Mouse (Mus musculus): ENCODE measurements around the gene Hcar2. TPM values are rescaled to one million over a fixed set of nuclear protein-coding genes. Genes with fewer than 3 reads are reported as not detected.

Gene Hcar2
- not detected in 2 replicates for polyA plus RNA-seq (2015; fragmentation: Nextera tagmentation; extraction: Ambion mirVana)

GRCm38 (mm10) chr5:123865365-123865764 lies at the start of gene Hcar2:
Hcar2 (minus strand) TSS chr5:123865499.
- Histone ChIP-seq H3K27ac (replicated peaks) (no peak within 1 kb of the TSS), H3K36me3 (no peaks in the 10 kb centered on the region), H3K9ac (no peak within 1 kb of the TSS), H3K9me3 (no peaks in the 10 kb centered on the region), H3K4me3 (no peak within 1 kb of the TSS), H3K4me2 (no peak within 1 kb of the TSS), H3K4me1 (replicated peaks) (no peaks in the 10 kb centered on the region), H3K27me3 (no peaks in the 10 kb centered on the region)
- 80% methylated on average over 12 of the region's 12 CpGs for WGBS
- no peak for ATAC-seq (ENCODE audit: low FRiP score, low read depth)

- Histone ChIP-seq H3K4me2 (no peak overlapping the region), H3K4me1 (replicated peaks) (0 out of 2 replicates have a peak, but pooled peaks cover 3% of the 10 kb centered on the region), H3K4me3 (no peak overlapping the region), H3K27me3 (no peaks in the 10 kb centered on the region), H3K36me3 (peaks cover 62% of the 10 kb centered on the region), H3K27ac (replicated peaks) (no peak overlapping the region), H3K9ac (no peak overlapping the region), H3K9me3 (no peaks in the 10 kb centered on the region)
- WGBS = 92% methylated on average over 3 of the region's 3 CpGs
- ATAC-seq (ENCODE audit: low FRiP score, low read depth) = no peak
Observed at GRCm38 (mm10) chr5:123914852-123915251, 49.6 kb upstream of the Hcar2 start.

GRCm38 (mm10) chr5:123907631-123907977 lies 42.3 kb upstream of the Hcar2 start:
- H3K4me2 ChIP-seq = peak overlapping the region; percentile 71
- no peaks in the 10 kb centered on the region for H3K9me3 ChIP-seq
- no peaks in the 10 kb centered on the region for H3K27me3 ChIP-seq
- peaks cover 29% of the 10 kb centered on the region for H3K36me3 ChIP-seq
- H3K4me1 ChIP-seq (replicated peaks) = peaks cover 22% of the 10 kb centered on the region
- no peak for ATAC-seq (ENCODE audit: low FRiP score, low read depth)
- H3K27ac ChIP-seq (replicated peaks) = peak overlapping the region; percentile 88
- WGBS = 5% methylated on average over 10 of the region's 10 CpGs
- H3K9ac ChIP-seq = peak overlapping the region; percentile 95
- H3K4me3 ChIP-seq = peak overlapping the region; percentile 83

GRCm38 (mm10) chr5:123906976-123907630 lies 41.8 kb upstream of the Hcar2 start, which contains the start of gene Denr:
Denr (plus strand) TSS chr5:123907175.
- Histone ChIP-seq H3K9me3 (no peaks in the 10 kb centered on the region), H3K27ac (replicated peaks) (peak within 1 kb of the TSS; percentile 88), H3K36me3 (peaks cover 26% of the 10 kb centered on the region), H3K9ac (peak within 1 kb of the TSS; percentile 95), H3K4me3 (peak within 1 kb of the TSS; percentile 83), H3K4me2 (peak within 1 kb of the TSS; percentile 71), H3K4me1 (replicated peaks) (peaks cover 20% of the 10 kb centered on the region), H3K27me3 (no peaks in the 10 kb centered on the region)
- WGBS = under 1% methylated on average over 48 of the region's 61 CpGs
- peak; percentile 96 for ATAC-seq (ENCODE audit: low FRiP score, low read depth)

GRCm38 (mm10) chr5:123906146-123906975 lies 41.1 kb upstream of the Hcar2 start:
- H3K9ac ChIP-seq = peak overlapping the region; percentile 34; the same call in 1 of the 2 replicates
- H3K27ac ChIP-seq (replicated peaks) = peak overlapping the region; percentile 54; the same call in 1 of the 2 replicates
- no peaks in the 10 kb centered on the region for H3K27me3 ChIP-seq
- WGBS = 73% methylated on average over 17 of the region's 17 CpGs
- H3K4me2 ChIP-seq = peak overlapping the region; percentile 55
- H3K4me1 ChIP-seq (replicated peaks) = peaks cover 19% of the 10 kb centered on the region
- ATAC-seq (ENCODE audit: low FRiP score, low read depth) = no peak
- peaks cover 20% of the 10 kb centered on the region for H3K36me3 ChIP-seq
- H3K4me3 ChIP-seq = peak overlapping the region; percentile 83
- no peaks in the 10 kb centered on the region for H3K9me3 ChIP-seq

GRCm38 (mm10) chr5:123904059-123904672 lies 38.9 kb upstream of the Hcar2 start:
- H3K27me3 ChIP-seq = no peaks in the 10 kb centered on the region
- peaks cover 17% of the 10 kb centered on the region for H3K4me1 ChIP-seq (replicated peaks)
- no peak overlapping the region for H3K9ac ChIP-seq
- H3K4me2 ChIP-seq = no peak overlapping the region
- H3K9me3 ChIP-seq = no peaks in the 10 kb centered on the region
- no peak overlapping the region for H3K27ac ChIP-seq (replicated peaks)
- peaks cover 6% of the 10 kb centered on the region for H3K36me3 ChIP-seq
- no peak overlapping the region for H3K4me3 ChIP-seq
- 71% methylated on average over 11 of the region's 11 CpGs for WGBS
- ATAC-seq (ENCODE audit: low FRiP score, low read depth) = no peak

- H3K9ac ChIP-seq = no peak overlapping the region
- WGBS = 88% methylated on average over 13 of the region's 13 CpGs
- no peaks in the 10 kb centered on the region for H3K9me3 ChIP-seq
- H3K4me1 ChIP-seq (replicated peaks) = no peaks in the 10 kb centered on the region
- no peaks in the 10 kb centered on the region for H3K27me3 ChIP-seq
- ATAC-seq (ENCODE audit: low FRiP score, low read depth) = no peak
- H3K4me3 ChIP-seq = no peak overlapping the region
- H3K4me2 ChIP-seq = no peak overlapping the region
- no peaks in the 10 kb centered on the region for H3K36me3 ChIP-seq
- no peak overlapping the region for H3K27ac ChIP-seq (replicated peaks)
Observed at GRCm38 (mm10) chr5:123897352-123897751, 32.1 kb upstream of the Hcar2 start.

GRCm38 (mm10) chr5:123896395-123896794 lies 31.1 kb upstream of the Hcar2 start:
- ATAC-seq (ENCODE audit: low FRiP score, low read depth) = no peak
- no peak overlapping the region for H3K27ac ChIP-seq (replicated peaks)
- H3K9me3 ChIP-seq = no peaks in the 10 kb centered on the region
- H3K4me2 ChIP-seq = no peak overlapping the region
- no peaks in the 10 kb centered on the region for H3K27me3 ChIP-seq
- WGBS = 85% methylated on average over 11 of the region's 11 CpGs
- no peaks in the 10 kb centered on the region for H3K36me3 ChIP-seq
- H3K4me1 ChIP-seq (replicated peaks) = no peaks in the 10 kb centered on the region
- no peak overlapping the region for H3K4me3 ChIP-seq
- no peak overlapping the region for H3K9ac ChIP-seq

- Histone ChIP-seq H3K36me3 (no peaks in the 10 kb centered on the region), H3K4me2 (no peak overlapping the region), H3K9me3 (no peaks in the 10 kb centered on the region), H3K4me1 (replicated peaks) (no peaks in the 10 kb centered on the region), H3K27ac (replicated peaks) (no peak overlapping the region), H3K4me3 (no peak overlapping the region), H3K27me3 (no peaks in the 10 kb centered on the region), H3K9ac (no peak overlapping the region)
- 90% methylated on average over 5 of the region's 5 CpGs for WGBS
- no peak for ATAC-seq (ENCODE audit: low FRiP score, low read depth)
Observed at GRCm38 (mm10) chr5:123893520-123893919, 28.2 kb upstream of the Hcar2 start.

- Histone ChIP-seq H3K4me1 (replicated peaks) (no peaks in the 10 kb centered on the region), H3K9me3 (no peaks in the 10 kb centered on the region), H3K9ac (no peak overlapping the region), H3K4me2 (no peak overlapping the region), H3K27ac (replicated peaks) (no peak overlapping the region), H3K27me3 (no peaks in the 10 kb centered on the region), H3K4me3 (no peak overlapping the region), H3K36me3 (no peaks in the 10 kb centered on the region)
- WGBS = 34% methylated on average over 6 of the region's 6 CpGs
- ATAC-seq (ENCODE audit: low FRiP score, low read depth) = no peak
Observed at GRCm38 (mm10) chr5:123891669-123892068, 26.4 kb upstream of the Hcar2 start.

GRCm38 (mm10) chr5:123890987-123891386 lies 25.7 kb upstream of the Hcar2 start:
- Histone ChIP-seq H3K9me3 (no peaks in the 10 kb centered on the region), H3K4me3 (no peak overlapping the region), H3K4me2 (no peak overlapping the region), H3K27me3 (no peaks in the 10 kb centered on the region), H3K4me1 (replicated peaks) (no peaks in the 10 kb centered on the region), H3K27ac (replicated peaks) (no peak overlapping the region), H3K9ac (no peak overlapping the region), H3K36me3 (no peaks in the 10 kb centered on the region)
- 76% methylated on average over 5 of the region's 5 CpGs for WGBS
- no peak for ATAC-seq (ENCODE audit: low FRiP score, low read depth)

- H3K4me2 ChIP-seq = no peak overlapping the region
- H3K36me3 ChIP-seq = no peaks in the 10 kb centered on the region
- no peak for ATAC-seq (ENCODE audit: low FRiP score, low read depth)
- H3K4me1 ChIP-seq (replicated peaks) = no peaks in the 10 kb centered on the region
- H3K4me3 ChIP-seq = no peak overlapping the region
- H3K27ac ChIP-seq (replicated peaks) = no peak overlapping the region
- 76% methylated on average over 2 of the region's 2 CpGs for WGBS
- H3K9ac ChIP-seq = no peak overlapping the region
- H3K9me3 ChIP-seq = no peaks in the 10 kb centered on the region
- no peaks in the 10 kb centered on the region for H3K27me3 ChIP-seq
Observed at GRCm38 (mm10) chr5:123890312-123890711, 25.0 kb upstream of the Hcar2 start.
